Mouse (Mus musculus) frontal cortex, postnatal 25 days (tissue): Measurements from ENCODE around the gene Kcnq2.

ENCODE experiments used
- DNase-seq, 2 experiments: peaks; one replicate each; pipeline ENCODE4 v3.0.0; 2022; ENCODE audit warnings: low spot score in 2 of 2

Gene Kcnq2

GRCm38 (mm10) chr2:181134591-181135445 is at the start of gene Kcnq2:
TSS of gene Kcnq2 (minus strand) at chr2:181135300.
- no peak for DNase-seq

- DNase-seq = no peak
These were observed 45.8 kb upstream of the Kcnq2 start for GRCm38 (mm10) chr2:181180898-181181297.

GRCm38 (mm10) chr2:181178471-181178870 is 43.4 kb upstream of the Kcnq2 start:
- no peak for DNase-seq

- DNase-seq = no peak
These were observed 42.9 kb upstream of the Kcnq2 start for GRCm38 (mm10) chr2:181178015-181178414.

GRCm38 (mm10) chr2:181174646-181175045 is 39.5 kb upstream of the Kcnq2 start:
- no peak for DNase-seq

GRCm38 (mm10) chr2:181166469-181166868 is 31.4 kb upstream of the Kcnq2 start:
- no peak for DNase-seq

GRCm38 (mm10) chr2:181160821-181161220 is 25.7 kb upstream of the Kcnq2 start:
- no peak for DNase-seq

- DNase-seq = no peak
These were observed 24.7 kb upstream of the Kcnq2 start for GRCm38 (mm10) chr2:181159771-181160170.

- no peak for DNase-seq
These were observed 24.0 kb upstream of the Kcnq2 start for GRCm38 (mm10) chr2:181159091-181159514.

- no peak for DNase-seq
These were observed 23.4 kb upstream of the Kcnq2 start for GRCm38 (mm10) chr2:181158471-181158870.

- DNase-seq = peak in 1 of 2 experiments; percentile 5
These were observed 22.7 kb upstream of the Kcnq2 start for GRCm38 (mm10) chr2:181157716-181158302.

- DNase-seq = peak in 1 of 2 experiments; percentile 7
These were observed 22.1 kb upstream of the Kcnq2 start for GRCm38 (mm10) chr2:181157180-181157579.

- peak; percentile 68 to 78 for DNase-seq
These were observed 21.4 kb upstream of the Kcnq2 start, which contains the start of gene Eef1a2 for GRCm38 (mm10) chr2:181156248-181157121. TSS of gene Eef1a2 (minus strand) at chr2:181157014.

GRCm38 (mm10) chr2:181155801-181156200 is 20.7 kb upstream of the Kcnq2 start:
- peak in 1 of 2 experiments; percentile 17 for DNase-seq

GRCm38 (mm10) chr2:181154831-181155415 is 19.8 kb upstream of the Kcnq2 start:
- DNase-seq = no peak

GRCm38 (mm10) chr2:181154361-181154760 is 19.3 kb upstream of the Kcnq2 start:
- DNase-seq = peak in 1 of 2 experiments; percentile 9

GRCm38 (mm10) chr2:181153837-181154236 is 18.7 kb upstream of the Kcnq2 start:
- peak in 1 of 2 experiments; percentile 16 for DNase-seq

GRCm38 (mm10) chr2:181153131-181153530 is 18.0 kb upstream of the Kcnq2 start:
- DNase-seq = no peak

GRCm38 (mm10) chr2:181152701-181153100 is 17.6 kb upstream of the Kcnq2 start:
- DNase-seq = peak in 1 of 2 experiments; percentile 4

GRCm38 (mm10) chr2:181150281-181150680 is 15.2 kb upstream of the Kcnq2 start:
- DNase-seq = peak in 1 of 2 experiments; percentile 42

- DNase-seq = peak in 1 of 2 experiments; percentile 10
These were observed 13.3 kb upstream of the Kcnq2 start for GRCm38 (mm10) chr2:181148318-181148955.
